Mouse (Mus musculus) heart, adult 18-20 months (tissue): Measurements from ENCODE around the gene Szrd1. TPM values are rescaled to one million over a fixed set of nuclear protein-coding genes. Genes with fewer than 3 reads are reported as not detected.
A peak's percentile ranks its signal among the peaks of the same experiment; 100 is the strongest.

ENCODE experiments used
- DNase-seq, 2 experiments: peaks; one replicate each; pipeline ENCODE4 v3.0.0; 2021 to 2022; ENCODE audit warnings: mixed read lengths in 1 of 2
- long read RNA-seq, 2 experiments: library from polyadenylated mRNA; stranded (forward); transcript quantifications; one replicate each; pipeline ENCODE4 v2.0.0; 2021
- total RNA-seq, 2 experiments: library from RNA; stranded (reverse); gene quantifications; 2 replicates each; pipeline ENCODE4 v1.2.3; 2021

Gene Szrd1
- 10 to 100 TPM; 87.6 to 95.7 TPM for total RNA-seq
- long read RNA-seq, experiment 1, partial matches to known transcripts, result 1 of 11 reads
- long read RNA-seq, experiment 1, other reads (novel, unspliced or antisense), result 4 of 11 reads
- long read RNA-seq, experiment 2, partial matches to known transcripts, result 1 of 12 reads
- long read RNA-seq, experiment 2, other reads (novel, unspliced or antisense), result 7 of 12 reads

DNA sequence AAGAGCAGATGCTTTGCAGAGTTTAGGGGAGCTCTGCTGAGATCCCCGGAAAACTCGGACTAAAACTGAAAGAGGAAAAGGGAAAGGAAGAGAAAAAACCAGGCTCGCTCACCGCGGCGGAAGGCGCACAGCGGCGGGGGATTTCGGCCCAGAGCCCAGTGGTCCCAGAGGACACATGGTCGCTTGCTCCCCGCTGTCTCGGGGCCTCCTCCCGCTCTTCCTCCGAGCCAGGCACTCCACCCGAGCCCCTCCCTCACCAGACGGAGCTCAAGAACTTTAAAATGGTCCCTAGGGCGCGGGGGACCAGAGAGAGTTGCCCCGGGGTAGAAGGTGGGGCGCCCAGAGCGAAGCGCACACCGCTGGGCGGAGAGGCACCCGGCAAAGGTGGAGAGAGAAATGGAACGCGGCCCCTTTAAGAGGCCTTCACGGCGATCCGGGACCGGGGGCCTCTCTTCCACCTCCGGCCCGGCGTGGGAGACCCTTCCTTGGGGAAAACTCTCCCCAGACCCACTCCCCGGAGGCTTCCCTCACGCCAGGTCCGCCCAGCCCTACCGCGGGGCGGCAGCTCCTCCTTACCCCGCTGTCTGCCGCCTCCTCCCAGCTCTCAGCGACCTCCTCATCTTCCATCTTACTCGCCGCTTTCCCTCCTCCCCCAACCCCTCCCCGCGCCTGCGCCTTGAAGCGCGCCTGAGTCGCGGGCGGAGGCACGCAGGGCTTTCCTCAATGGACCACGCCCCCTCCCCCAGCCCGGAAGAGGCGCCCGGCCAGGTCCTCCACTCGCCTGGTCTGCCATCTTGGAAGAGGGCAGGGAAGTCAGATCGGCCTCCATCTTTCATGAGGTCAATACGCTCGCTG is at the start of gene Szrd1:
Gene Szrd1 (minus strand): TSS at position 660 of the 855 bp plus-strand sequence.
- DNase-seq, result peak; percentile 99

DNA sequence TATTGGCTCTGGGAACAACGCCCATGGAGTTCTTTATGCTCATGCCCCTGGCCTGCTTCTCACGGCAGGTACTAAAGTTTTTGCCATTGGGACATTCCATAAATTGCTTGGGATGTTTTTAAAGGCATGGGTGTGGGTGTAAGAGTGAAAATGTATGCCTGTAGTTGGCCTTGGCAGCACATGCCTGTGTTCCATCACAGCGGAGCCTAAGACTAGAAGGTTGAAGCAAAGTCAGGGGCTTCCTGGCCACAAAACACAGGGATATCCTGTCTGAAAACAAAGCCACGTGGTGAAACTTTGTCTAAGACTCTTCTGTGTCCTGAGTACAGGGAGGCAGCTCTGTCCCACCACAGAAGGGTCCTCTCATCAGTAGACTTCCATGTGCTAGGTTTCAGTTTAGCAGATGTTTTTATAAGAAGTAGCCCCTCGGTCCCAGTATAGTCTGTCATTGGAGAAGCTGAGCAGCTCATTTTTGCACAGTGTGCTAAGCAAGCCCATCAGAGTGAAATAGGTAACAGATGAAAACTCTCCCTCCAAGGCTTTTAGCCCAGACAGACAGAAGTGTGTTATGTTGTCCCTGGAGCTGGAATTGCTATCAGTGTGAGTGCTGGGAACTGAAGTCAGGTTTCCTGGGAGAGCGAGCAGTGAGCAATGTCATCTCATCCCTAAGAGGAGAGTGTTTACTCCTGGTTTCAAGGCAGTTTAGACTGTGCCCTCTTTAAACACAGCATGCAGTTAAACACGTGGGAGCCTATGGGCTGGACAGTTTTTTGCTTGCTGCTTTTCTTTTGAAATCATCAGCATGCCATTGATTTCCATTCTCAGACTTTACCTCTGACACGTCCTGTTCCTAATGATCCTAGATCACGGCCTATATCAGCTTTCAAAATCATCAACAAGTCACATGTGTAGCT is 47.6 kb upstream of the Szrd1 start:
- no peak for DNase-seq

DNA sequence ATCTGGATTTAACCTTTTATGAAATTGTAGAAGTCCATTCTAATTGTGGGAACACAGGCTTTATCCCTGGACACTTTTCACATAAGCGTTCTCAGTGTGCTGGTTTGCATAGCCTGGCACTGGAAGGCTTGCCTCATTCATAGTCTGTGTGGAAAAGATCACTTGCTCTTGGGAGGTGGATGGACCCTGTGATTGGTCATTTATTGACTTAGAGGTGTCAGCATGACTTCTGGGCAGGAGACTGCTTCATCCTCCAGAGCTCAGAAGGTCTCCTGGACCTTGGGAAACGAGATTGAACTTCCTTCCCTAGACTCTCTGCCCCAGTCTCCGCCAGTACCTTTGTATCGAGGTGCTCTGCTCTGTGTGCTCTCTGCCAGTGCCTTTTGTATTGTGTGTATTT is 44.9 kb upstream of the Szrd1 start:
- DNase-seq, result no peak

DNA sequence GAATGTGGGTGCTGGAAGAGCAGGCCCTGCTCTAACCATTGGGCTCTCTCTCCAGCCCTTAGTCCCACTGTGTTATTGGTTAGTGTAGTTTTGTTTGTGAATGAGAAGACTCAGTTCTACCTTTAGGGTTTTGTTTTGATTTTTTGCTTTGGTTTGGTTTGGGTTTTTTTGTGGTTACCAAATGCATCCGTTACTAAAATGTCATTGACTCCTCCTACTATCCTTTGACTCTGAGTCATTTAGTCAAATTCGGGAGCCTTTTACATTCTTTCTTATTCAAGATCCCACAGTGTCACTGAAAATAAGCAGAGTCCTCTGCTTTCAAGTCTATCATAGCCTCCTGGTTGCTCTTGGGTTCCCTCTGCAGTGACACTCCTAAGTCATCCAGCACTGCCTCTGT is 44.4 kb upstream of the Szrd1 start:
- DNase-seq, result no peak

DNA sequence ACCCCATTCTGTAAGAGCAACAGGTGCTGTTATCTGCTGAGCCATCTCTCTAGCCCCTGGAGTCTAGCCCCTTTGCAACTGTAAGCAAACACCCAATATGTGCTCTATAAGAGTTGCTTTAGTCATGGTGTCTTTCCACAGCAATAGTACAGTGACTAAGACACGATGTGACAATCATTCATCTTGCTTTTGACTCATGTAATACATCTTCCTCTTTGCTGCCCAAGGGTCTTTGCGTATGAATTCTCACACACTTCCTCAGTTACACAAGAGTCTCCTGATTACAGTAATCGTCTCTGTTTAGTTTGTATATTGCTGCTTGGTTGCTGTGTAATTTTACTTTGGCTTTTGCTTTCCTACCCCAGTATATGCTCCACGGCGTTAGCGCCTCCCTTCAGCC is 42.4 kb upstream of the Szrd1 start:
- DNase-seq, result no peak

DNA sequence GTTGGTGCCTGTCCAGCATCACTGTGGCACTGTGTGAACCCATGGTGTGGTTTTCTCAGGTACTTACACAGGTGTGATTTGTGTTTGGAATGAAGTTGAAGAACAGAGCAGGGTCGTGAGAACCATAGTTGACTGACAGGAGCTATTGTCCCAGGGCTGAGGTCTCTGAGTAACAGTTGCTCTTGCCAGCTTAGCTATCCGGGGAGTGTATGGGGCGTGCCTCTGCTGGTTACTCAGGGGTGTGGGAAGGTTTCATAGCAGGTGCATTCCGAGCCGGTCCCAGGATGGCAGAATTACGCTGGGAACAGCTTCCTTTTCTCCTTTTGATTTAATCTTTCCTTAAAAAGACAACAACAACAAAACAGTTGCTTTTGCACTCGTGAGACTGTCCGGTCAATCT is 41.3 kb upstream of the Szrd1 start:
- no peak for DNase-seq

DNA sequence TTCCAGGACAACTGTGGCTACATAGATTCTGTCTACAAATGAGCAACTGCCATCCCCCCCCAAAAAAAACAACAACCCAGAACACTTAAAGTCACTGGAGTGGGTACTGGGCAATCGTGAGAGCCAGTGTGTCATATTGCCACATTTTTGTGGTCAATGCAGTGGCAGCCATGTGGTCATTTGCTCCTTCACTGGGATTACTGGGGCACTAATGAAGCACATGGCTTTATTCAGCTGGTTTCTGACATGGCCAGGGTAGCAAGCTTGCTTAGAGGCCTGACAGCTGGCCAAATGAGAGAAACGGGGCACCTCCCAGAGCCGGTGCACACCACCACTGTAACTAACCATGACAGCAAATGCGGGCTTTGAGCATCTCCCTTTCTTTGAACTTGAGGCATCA is 38.9 kb upstream of the Szrd1 start:
- DNase-seq, result no peak

DNA sequence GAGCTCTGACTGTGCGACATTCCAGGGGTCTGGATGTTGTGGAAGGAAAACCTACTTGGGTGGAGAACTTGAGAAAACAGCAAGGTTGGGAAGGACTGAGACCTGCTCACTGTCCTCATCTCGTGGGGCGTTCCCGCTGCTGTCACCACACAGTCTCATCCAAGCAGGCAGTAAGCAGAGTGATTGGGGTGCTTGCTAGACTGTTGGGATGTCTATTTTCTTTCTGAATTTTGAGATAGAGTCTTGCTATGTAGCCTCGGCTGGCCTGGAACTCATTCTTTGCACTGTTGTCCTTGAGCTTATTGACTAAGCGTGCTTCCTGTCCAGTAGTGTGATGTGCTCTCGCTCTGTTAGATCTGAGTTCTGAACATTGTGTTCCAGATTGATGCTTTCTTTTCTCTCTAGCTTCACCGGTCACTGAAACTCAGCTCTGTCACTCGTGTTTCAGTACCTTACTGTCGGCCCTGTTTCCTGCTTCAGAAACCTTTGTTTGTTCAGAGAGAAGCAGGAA is 36.8 kb upstream of the Szrd1 start:
- DNase-seq, result peak; percentile 35 to 38

DNA sequence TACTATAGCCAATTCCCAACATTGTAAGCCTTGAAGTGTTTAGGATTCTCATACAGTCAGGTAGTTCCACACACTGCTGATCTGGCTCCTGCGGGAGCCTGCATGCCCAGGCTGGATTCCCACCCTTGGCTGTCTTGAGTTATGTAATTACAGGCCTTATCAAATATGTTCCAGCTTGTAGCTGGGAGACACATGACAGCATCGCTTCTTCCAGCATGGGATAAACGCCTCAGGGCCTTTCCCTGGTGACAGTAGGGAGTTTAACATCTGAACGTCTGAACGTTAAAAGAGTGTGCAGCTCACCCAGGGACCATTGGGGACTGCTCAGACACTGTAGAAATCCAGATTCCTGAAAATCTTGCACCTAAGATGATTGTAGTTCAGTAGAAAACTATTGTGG is 36.2 kb upstream of the Szrd1 start:
- peak; percentile 50 to 51 for DNase-seq

DNA sequence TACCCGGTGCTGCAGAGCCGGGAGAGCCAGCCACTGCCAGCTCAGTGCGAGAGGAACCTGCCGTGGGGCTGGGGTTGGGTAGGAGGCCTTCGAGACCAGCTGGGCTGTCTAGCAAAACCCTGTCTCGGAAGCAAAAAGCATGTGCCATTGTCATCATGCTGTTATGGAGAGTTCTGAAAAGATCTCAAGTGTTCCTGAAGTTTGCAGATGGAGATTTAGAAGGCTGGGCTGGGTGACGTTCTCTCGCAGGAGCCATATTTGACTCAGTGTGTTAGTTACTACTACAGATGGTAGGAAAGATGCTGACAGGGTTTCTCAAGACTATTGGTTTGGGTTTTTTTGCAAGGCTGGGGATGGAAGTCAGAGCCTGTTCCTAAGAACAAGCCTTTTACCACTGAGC is 32.5 kb upstream of the Szrd1 start:
- DNase-seq, result no peak

DNA sequence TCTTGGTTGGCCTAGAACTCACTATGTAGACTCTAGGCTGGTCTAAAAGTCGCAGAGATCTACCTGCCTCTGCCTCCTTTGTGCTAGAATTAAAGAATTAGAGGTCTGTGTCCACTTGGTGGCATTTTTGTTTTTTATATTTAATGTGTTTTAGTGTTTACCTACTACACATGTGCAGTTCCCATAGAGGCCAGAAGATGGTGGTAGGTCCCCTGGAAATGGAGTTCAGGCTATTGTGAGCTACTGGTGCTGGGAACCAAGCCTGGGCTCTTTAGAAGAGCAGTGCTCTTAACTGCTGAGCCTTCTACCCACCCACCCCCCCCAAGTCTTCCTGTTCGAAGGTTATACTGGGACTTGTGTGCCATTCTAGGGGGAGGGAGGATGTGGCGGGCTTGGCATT is 27.6 kb upstream of the Szrd1 start:
- DNase-seq, result no peak

DNA sequence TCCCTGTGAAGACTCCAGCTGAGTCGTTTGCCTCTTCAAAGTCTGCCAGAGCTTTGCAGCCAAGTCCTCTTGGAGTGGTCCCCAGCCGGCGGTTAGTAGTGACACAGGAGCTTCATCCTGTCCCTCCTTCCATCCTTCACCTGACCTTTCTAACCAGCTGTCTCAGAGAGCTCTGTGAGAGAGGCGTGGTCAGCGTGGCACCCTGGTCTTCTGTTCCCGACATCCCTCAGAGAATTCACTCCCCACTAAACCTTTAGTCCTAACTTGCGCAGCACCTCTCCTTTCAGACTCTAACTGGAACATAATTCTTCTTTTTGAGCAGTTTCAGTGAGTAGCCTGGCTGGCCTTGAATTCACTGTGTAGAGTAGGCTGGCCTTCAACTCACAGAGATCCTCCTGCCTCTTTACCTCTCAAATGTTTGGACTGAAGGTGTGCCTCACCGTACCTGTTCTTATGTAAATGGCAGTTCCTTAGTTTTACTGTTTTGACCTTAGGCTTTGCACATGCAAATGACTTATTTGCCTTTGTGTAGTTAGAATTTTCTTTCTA is 26.2 kb upstream of the Szrd1 start:
- DNase-seq, result no peak

DNA sequence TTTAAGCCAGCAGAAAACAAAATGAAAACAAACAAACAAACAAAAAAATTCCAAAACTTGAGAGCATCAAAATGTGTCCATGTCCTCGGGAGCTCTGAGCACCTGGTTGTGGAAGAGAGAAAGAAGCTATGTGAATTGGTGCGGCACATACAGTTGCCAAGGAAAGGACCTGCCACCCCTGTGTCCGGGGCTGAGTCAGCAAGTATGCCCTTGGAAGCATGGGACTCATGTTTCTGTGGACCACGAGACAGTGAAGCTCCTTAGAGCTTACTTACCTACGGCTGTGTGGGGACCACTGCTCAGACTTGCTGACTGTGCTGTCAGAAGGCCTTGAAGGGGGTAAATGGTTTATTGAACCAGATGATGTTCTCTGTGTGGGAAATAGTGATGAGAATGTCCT is 24.2 kb upstream of the Szrd1 start:
- no peak for DNase-seq

DNA sequence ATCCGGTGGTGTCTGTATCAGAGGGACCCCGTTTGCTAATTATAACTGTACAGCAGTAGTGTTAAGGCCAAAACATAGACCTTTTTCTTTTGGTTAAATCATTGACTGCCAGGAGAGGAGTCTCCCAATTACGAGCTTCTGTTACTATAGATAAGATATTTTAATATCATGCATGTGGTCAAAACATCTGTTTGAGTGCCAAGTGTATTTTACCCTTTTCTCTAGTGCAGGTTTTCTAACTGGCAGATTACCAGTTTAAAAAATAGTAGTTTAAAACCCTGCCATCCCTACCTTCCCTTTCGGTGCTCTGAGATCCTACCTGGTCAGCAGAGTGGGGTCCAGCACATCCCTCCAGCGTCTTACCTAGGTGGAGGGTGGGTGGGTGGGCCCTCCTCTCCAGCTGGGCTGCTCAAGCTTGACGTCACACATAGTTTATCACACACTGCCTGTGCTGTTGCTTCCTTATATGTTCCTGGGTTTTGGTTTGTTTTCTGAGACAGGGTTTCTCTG is 22.2 kb upstream of the Szrd1 start:
- DNase-seq, result no peak

DNA sequence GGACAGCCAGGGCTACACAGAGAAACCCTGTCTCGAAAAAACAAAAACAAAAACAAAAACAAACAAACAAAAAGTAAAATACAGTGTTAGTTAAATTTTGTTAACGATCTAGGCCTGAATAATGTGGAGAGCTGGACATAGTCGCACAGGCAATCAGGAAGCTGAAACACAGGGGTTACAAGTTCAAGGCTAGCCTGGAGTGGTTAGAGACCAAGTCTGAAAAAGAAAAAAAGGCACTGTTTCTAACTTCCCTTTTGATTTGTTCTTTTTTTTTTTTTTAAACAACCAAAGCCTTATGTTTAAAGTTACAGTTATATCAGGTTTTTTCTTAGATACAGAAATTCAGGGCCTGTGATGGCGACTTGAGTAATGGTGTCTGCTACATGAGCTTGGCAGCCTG is 20.6 kb upstream of the Szrd1 start:
- no peak for DNase-seq

DNA sequence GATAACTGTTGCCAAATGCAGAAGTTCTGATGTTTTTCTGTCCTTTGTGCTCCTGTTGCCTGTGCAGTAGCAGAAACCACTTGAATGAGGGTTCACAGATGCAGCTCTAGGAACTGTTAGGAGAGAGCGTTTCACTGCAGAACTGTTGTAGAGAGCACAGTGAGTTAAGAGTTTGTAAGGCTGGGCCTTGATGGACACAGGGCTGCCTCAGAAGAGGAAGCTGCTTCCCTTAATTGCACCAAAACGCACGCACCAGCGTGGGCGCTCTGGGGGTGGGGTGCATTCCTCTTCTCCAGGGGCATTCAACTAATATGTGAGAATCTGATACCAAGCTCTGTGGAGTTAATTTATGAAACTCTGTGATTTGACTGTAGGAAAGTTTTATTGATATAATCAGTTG is 20.1 kb upstream of the Szrd1 start:
- DNase-seq, result no peak

DNA sequence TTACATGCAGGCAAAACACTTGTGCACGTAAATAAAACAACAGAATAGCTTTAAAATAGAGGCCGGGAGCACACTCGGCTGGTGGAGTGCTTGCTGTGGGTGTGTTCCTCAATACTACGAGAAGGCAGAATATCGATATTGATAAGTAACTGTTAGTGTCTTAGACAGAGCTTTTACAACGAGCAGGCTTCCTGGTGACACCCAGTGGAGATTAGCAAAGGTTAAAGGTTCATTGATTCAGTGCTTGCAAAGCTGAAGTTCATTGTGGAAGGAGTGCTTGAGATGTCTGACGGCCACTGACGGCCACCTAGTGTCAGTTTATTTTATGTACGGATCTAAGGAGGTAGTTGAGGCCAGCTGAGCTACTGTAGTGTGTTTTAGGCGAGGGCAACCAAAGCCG is 19.5 kb upstream of the Szrd1 start:
- no peak for DNase-seq

DNA sequence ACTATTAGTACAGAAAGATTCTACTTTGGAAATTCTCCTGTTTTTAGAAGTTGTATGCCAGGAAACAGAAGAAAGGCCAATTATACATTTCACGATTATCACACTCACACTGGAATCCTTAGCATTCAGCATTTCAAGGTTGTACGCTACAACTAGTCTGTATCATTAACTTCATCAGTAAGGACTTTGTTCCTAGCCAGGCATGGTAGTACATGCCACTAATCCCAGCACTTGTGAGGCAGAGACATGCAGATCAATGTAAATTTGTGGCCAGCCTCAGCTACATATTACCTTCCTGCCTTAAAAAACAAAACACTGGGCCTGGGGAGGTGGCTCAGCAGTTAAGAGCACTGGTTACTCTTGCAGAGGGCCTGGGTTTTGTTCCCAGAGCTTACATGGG is 19.0 kb upstream of the Szrd1 start:
- DNase-seq, result no peak

DNA sequence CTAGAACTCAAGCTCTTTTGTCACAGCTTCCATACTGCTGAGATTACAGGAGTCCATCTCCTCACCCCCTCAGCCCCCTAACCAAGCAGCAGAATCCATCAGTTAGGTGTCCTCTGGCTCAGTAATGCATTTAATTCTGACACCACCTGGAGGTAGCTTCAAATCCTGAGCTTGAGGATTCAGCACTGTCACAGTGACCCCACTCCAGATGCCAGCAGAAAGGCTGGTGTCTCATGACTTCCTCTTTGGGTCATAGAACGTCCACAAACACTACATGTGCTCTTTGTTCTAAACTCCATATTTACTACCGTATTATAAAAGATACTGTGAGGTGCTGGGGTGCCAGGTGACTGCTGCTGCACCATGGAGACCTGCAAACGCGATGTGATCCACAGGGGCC is 17.9 kb upstream of the Szrd1 start:
- no peak for DNase-seq

DNA sequence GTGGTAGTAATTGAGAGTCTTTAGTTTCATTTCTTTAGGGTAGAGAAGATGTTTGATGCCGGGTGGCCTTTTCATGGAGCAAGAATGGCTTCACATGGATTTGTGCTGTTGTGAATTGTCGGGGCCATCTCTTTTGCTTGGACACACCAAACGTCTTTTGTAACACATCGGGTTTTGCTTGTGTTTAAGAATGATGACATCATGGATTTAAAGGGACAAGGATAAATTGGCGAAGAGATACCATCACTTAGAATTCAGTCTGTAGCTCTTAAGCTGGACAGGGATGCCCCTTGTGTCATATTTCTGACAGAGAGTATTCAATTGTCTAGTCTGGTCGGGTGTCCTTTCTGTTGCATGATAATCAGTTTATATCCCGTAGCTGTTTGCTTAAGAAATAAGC is 9.5 kb upstream of the Szrd1 start:
- DNase-seq, result no peak

DNA sequence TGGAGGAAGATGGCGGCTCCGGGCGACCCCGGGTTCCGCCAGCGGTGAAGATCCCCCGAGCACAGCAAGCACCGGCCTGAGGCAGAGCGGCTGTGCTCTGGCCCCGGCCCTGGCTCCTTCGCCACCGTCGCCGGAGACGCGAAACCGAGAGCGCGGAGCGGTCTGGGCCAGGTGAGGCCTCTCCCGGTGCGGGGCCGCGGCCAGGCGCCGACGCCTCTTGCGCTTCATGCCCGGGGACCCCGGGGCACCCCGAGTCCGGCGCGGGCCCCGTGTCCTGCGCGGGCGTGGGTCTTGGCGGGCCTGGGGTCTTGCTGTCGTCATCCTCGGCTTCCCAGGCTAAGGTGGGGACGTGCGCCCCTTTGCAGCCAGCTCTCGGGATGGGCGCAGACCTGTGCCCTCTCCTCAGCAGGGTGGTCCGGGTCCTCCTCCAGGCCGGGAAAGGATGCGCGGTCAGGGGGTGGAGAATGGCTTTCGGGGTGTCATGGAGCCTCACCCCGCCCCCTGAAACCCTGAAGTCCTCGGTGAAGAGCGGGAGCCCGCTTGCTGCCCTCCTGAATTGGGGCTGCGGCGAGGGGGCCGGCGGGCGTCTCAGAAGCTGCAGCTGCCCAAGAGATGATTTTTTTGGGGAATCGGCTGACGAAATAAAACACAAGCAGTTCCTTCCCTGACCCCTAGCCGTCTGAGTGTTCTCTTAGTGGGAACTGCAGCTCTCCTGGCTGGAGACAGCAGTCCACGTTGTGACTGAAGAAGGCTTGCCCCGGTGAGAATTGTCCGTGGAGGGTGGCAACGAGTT is 8.6 kb upstream of the Szrd1 start:
- DNase-seq, result peak; percentile 48 to 59
